Mouse (Mus musculus) forebrain, embryonic 15.5 days (tissue): Measurements from ENCODE around the gene Lrig1. TPM values are rescaled to one million over a fixed set of nuclear protein-coding genes. Genes with fewer than 3 reads are reported as not detected.
A peak's percentile ranks its signal among the peaks of the same experiment; 100 is the strongest.

Experiments used
- ATAC-seq: fragments of 200-750 bp; cut with Nextera tagmentation; replicated peaks from 2 replicates; pipeline ENCODE4 v1.8.0; 2017; ENCODE audit warnings: mild to moderate bottlenecking, moderate TSS enrichment, moderate library complexity
- H3K27ac ChIP-seq: fragments of 300-500 bp; sonication (generic); replicated peaks from 2 replicates; pipeline ENCODE4 v1.5.1; 2015; ENCODE audit warnings: mild to moderate bottlenecking, inconsistent platforms
- H3K27me3 ChIP-seq: fragments of 300-500 bp; sonication (generic); 2 replicates; pipeline ENCODE4 v1.6.1; 2015; ENCODE audit warnings: inconsistent platforms
- H3K36me3 ChIP-seq: fragments of 300-500 bp; sonication (generic); 2 replicates; pipeline ENCODE4 v1.6.1; 2015; ENCODE audit warnings: mild to moderate bottlenecking, inconsistent platforms
- H3K4me1 ChIP-seq: fragments of 300-500 bp; sonication (generic); 2 replicates; pipeline ENCODE4 v1.6.1; 2015; ENCODE audit warnings: inconsistent platforms
- H3K4me2 ChIP-seq: fragments of 300-500 bp; sonication (generic); replicated peaks from 2 replicates; pipeline ENCODE4 v1.6.1; 2015; ENCODE audit warnings: mild to moderate bottlenecking, inconsistent platforms
- H3K4me3 ChIP-seq: fragments of 300-500 bp; sonication (generic); 2 replicates; pipeline ENCODE4 v1.5.1; 2015; ENCODE audit warnings: mild to moderate bottlenecking, inconsistent platforms
- H3K9ac ChIP-seq: fragments of 300-500 bp; sonication (generic); replicated peaks from 2 replicates; pipeline ENCODE4 v1.6.1; 2015; ENCODE audit warnings: mild to moderate bottlenecking, inconsistent platforms
- H3K9me3 ChIP-seq: fragments of 300-500 bp; sonication (generic); 2 replicates; pipeline ENCODE4 v1.6.1; 2016; ENCODE audit warnings: inconsistent platforms
- WGBS: fragments of 180-500 bp; shearing (Covaris S2); methylation state at CpG from one replicate; pipeline ENCODE4 v1.1.7; 2015; ENCODE audit warnings: mixed read lengths; 5-methylcytosine and 5-hydroxymethylcytosine counted together
- polyA plus RNA-seq: library from polyadenylated mRNA; unstranded; fragments of >200 nt; fragmentation: Nextera tagmentation; extraction: Ambion mirVana; gene quantifications from 2 replicates; pipeline ENCODE4 v1.2.1, GENCODE M21; 2015

The Lrig1 gene
- polyA plus RNA-seq, 1 experiment from 2014 or later = 9.8 TPM

DNA sequence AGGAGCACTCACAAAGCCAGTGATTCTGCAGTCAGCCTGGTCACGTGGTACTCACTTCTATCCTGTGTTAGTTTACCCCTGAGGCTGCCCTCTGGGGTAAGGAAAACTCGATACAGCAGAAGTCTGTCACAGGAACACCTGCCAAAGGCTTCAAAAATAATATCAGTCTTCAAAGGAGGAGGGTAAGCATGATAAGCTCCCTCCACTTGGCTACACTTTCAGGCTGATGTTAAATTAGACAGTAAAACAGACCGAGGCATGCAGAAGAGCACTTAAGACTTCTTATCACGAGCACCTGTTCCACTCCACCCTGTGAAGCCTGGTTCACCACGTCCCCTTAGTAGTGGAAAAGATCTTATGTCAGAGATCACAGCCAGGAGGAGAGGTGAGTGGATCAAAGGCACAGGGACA is 62.9 kb downstream of the Lrig1 start:
- H3K27me3 ChIP-seq = no peaks in the 10 kb centered on the region
- no peaks in the 10 kb centered on the region for H3K9me3 ChIP-seq
- H3K27ac ChIP-seq = no peak overlapping the region
- H3K4me3 ChIP-seq = no peak overlapping the region
- H3K36me3 ChIP-seq = no peaks in the 10 kb centered on the region
- H3K4me2 ChIP-seq = no peak overlapping the region
- ATAC-seq = no peak
- no peak overlapping the region for H3K9ac ChIP-seq
- 69% methylated on average over 5 of the region's 5 CpGs for WGBS
- H3K4me1 ChIP-seq = peaks cover 8% of the 10 kb centered on the region

DNA sequence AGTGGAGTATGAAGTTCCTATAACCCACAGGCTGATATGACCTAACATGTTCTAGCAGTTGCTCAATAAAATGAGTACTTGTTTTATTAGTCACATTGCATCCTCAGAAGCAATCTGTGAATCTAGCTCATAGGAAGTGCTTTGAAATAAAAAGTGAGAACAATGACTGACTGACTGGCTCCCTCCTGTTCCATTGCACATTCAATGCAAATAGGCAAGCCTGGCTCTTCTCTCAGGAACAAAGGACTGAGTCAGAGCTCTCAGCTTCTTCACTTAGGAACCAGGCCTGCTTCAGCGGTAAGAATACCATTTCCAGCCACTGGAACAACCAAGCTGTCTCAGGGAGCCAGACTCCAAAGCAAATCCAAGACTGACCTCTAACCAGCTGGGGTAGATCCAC is 64.6 kb downstream of the Lrig1 start:
- Histone ChIP-seq H3K9ac (no peak overlapping the region), H3K9me3 (no peaks in the 10 kb centered on the region), H3K27ac (no peak overlapping the region), H3K36me3 (no peaks in the 10 kb centered on the region), H3K4me1 (peaks cover 22% of the 10 kb centered on the region), H3K4me2 (no peak overlapping the region), H3K27me3 (no peaks in the 10 kb centered on the region), H3K4me3 (no peak overlapping the region)
- ATAC-seq = no peak
- 16% methylated on average over 1 of the region's 1 CpGs for WGBS

GRCm38 (mm10) chr6:94634710-94635109 is 65.2 kb downstream of the Lrig1 start:
- peaks cover 17% of the 10 kb centered on the region for H3K4me1 ChIP-seq

DNA sequence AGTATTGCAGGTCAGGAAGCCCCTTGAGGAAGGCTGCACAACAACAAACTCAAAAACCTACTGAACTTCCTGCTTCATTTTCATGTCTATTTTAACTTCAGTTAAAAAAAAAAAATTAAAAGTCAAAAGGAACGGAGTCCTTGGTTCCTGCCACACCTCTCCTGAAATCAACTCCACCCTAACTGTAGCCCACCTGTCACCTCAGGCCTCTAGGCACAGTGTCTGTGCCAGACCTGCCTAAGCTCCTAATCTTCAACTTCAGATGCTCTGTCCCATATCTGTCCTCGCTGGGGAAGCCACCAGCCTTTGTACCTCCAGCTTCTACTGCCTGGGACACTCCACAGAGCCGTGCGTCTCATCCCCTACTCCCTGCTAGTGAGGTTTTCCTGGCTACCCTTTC is 65.7 kb downstream of the Lrig1 start:
- H3K27me3 ChIP-seq = no peaks in the 10 kb centered on the region
- WGBS = 92% methylated on average over 4 of the region's 4 CpGs
- H3K4me3 ChIP-seq = no peak overlapping the region
- H3K9me3 ChIP-seq = no peaks in the 10 kb centered on the region
- H3K4me1 ChIP-seq = peaks cover 17% of the 10 kb centered on the region
- no peak for ATAC-seq
- no peaks in the 10 kb centered on the region for H3K36me3 ChIP-seq
- H3K27ac ChIP-seq = no peak overlapping the region
- no peak overlapping the region for H3K4me2 ChIP-seq
- no peak overlapping the region for H3K9ac ChIP-seq

More at GRCm38 (mm10) chr6:94634710-94635109, 65.2 kb downstream of the Lrig1 start:
- Histone ChIP-seq H3K4me2 (no peak overlapping the region), H3K9ac (no peak overlapping the region), H3K36me3 (no peaks in the 10 kb centered on the region), H3K4me3 (no peak overlapping the region), H3K9me3 (no peaks in the 10 kb centered on the region), H3K27ac (no peak overlapping the region), H3K27me3 (no peaks in the 10 kb centered on the region)
- no peak for ATAC-seq
- 61% methylated on average over 9 of the region's 9 CpGs for WGBS

- H3K27ac ChIP-seq = peak overlapping the region; percentile 59
- H3K4me3 ChIP-seq = no peak overlapping the region
- WGBS = 41% methylated on average over 6 of the region's 6 CpGs
- no peaks in the 10 kb centered on the region for H3K27me3 ChIP-seq
- H3K4me2 ChIP-seq = no peak overlapping the region
- ATAC-seq = peak; percentile 30
- H3K9me3 ChIP-seq = no peaks in the 10 kb centered on the region
- H3K4me1 ChIP-seq = peaks cover 32% of the 10 kb centered on the region
- no peak overlapping the region for H3K9ac ChIP-seq
- no peaks in the 10 kb centered on the region for H3K36me3 ChIP-seq
Observed at GRCm38 (mm10) chr6:94631779-94632082, 68.2 kb downstream of the Lrig1 start.

DNA sequence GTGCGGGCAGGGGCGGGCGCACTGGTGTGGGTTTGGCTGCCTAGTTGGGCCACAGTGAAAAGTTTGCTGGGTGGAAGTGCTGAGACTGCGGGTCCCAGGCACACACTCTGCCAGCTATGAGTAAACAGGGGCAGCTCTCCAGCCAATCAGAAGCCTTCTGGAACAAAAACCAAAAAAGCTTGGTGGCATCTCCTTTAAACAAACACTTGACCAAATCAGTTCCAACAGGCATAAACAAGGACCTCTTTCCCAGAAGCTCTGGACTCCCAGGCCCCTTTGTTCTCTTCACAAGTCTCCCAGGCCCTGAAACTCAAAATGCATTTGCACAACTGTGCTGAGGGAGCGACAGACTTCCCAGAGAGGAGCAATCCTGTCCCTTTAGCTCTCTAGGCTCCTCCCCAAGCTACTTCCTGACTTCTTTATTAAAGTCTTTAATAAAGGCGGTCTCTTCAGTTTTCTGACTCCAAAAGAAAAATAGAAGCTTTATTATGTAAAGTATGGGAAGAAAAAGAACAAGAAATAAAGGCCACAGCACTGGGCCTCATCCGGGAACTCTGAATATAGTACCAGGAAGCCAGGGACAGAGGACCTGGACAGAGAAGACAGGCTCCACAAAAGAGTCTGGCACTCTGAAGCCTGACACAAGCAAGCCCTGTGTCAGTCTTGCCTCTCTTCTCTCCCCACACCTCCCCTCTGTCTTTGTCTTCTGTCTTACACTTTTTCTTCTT is 68.7 kb downstream of the Lrig1 start:
- no peak overlapping the region for H3K4me3 ChIP-seq
- no peaks in the 10 kb centered on the region for H3K36me3 ChIP-seq
- H3K27ac ChIP-seq = peak overlapping the region; percentile 59
- H3K4me2 ChIP-seq = no peak overlapping the region
- H3K27me3 ChIP-seq = no peaks in the 10 kb centered on the region
- H3K9ac ChIP-seq = no peak overlapping the region
- H3K9me3 ChIP-seq = no peaks in the 10 kb centered on the region
- peak; percentile 70 for ATAC-seq
- peaks cover 38% of the 10 kb centered on the region for H3K4me1 ChIP-seq
- 22% methylated on average over 7 of the region's 7 CpGs for WGBS

DNA sequence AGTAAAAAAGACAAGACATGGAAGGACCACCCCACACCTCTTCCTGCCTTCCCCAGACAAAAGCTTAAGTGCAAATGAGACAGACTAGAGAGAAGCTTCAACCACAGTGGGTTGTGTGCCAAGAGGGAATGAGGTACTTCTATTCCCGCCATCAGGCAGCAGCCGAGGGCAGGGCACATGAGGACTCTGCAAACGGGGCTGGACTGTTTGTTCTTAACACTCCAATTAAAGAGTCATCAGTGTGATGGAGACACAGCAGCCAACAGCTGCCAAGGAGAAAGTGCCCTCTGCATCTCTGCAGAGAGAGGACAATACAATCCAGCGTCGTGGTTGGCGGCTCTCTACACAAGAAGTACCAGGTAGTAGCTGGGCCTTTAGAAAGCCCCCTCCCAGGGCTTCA is 71.2 kb downstream of the Lrig1 start:
- no peaks in the 10 kb centered on the region for H3K27me3 ChIP-seq
- H3K4me2 ChIP-seq = no peak overlapping the region
- ATAC-seq = no peak
- H3K9me3 ChIP-seq = no peaks in the 10 kb centered on the region
- H3K27ac ChIP-seq = no peak overlapping the region
- H3K4me1 ChIP-seq = peaks cover 38% of the 10 kb centered on the region
- H3K4me3 ChIP-seq = no peak overlapping the region
- no peak overlapping the region for H3K9ac ChIP-seq
- 43% methylated on average over 6 of the region's 6 CpGs for WGBS
- no peaks in the 10 kb centered on the region for H3K36me3 ChIP-seq

GRCm38 (mm10) chr6:94627714-94628595 is 72.0 kb downstream of the Lrig1 start:
- no peaks in the 10 kb centered on the region for H3K36me3 ChIP-seq
- H3K9ac ChIP-seq = no peak overlapping the region
- no peaks in the 10 kb centered on the region for H3K27me3 ChIP-seq
- H3K27ac ChIP-seq = 0 out of 2 replicates have a peak overlapping the region, but pooled peaks have one; percentile 23
- 43% methylated on average over 15 of the region's 15 CpGs for WGBS
- ATAC-seq = no peak
- H3K4me2 ChIP-seq = no peak overlapping the region
- no peaks in the 10 kb centered on the region for H3K9me3 ChIP-seq
- H3K4me3 ChIP-seq = no peak overlapping the region
- peaks cover 38% of the 10 kb centered on the region for H3K4me1 ChIP-seq

GRCm38 (mm10) chr6:94626807-94627206 is 73.2 kb downstream of the Lrig1 start:
- 51% methylated on average over 2 of the region's 2 CpGs for WGBS
- Histone ChIP-seq H3K4me1 (peaks cover 36% of the 10 kb centered on the region), H3K9me3 (no peaks in the 10 kb centered on the region), H3K27me3 (no peaks in the 10 kb centered on the region), H3K36me3 (0 out of 2 replicates have a peak, but pooled peaks cover 4% of the 10 kb centered on the region), H3K4me2 (no peak overlapping the region), H3K27ac (no peak overlapping the region), H3K4me3 (no peak overlapping the region), H3K9ac (no peak overlapping the region)
- no peak for ATAC-seq

- Histone ChIP-seq H3K9ac (no peak overlapping the region), H3K36me3 (0 out of 2 replicates have a peak, but pooled peaks cover 4% of the 10 kb centered on the region), H3K9me3 (no peaks in the 10 kb centered on the region), H3K27me3 (no peaks in the 10 kb centered on the region), H3K4me3 (no peak overlapping the region), H3K27ac (no peak overlapping the region), H3K4me2 (no peak overlapping the region), H3K4me1 (peaks cover 27% of the 10 kb centered on the region)
- WGBS = 84% methylated on average over 5 of the region's 5 CpGs
- ATAC-seq = no peak
Observed at GRCm38 (mm10) chr6:94625896-94626295, 74.1 kb downstream of the Lrig1 start.

GRCm38 (mm10) chr6:94624543-94624942 is 75.4 kb downstream of the Lrig1 start:
- Histone ChIP-seq H3K4me1 (peaks cover 21% of the 10 kb centered on the region), H3K36me3 (0 out of 2 replicates have a peak, but pooled peaks cover 4% of the 10 kb centered on the region), H3K4me2 (no peak overlapping the region), H3K9me3 (no peaks in the 10 kb centered on the region), H3K4me3 (no peak overlapping the region), H3K27ac (no peak overlapping the region), H3K27me3 (no peaks in the 10 kb centered on the region), H3K9ac (no peak overlapping the region)
- 88% methylated on average over 5 of the region's 5 CpGs for WGBS
- no peak for ATAC-seq

- no peaks in the 10 kb centered on the region for H3K9me3 ChIP-seq
- no peak overlapping the region for H3K4me2 ChIP-seq
- no peaks in the 10 kb centered on the region for H3K27me3 ChIP-seq
- 0 out of 2 replicates have a peak, but pooled peaks cover 4% of the 10 kb centered on the region for H3K36me3 ChIP-seq
- no peak overlapping the region for H3K9ac ChIP-seq
- 75% methylated on average over 4 of the region's 4 CpGs for WGBS
- peak; percentile 55 for ATAC-seq
- peaks cover 11% of the 10 kb centered on the region for H3K4me1 ChIP-seq
- H3K4me3 ChIP-seq = no peak overlapping the region
- H3K27ac ChIP-seq = no peak overlapping the region
Observed at GRCm38 (mm10) chr6:94622983-94623382, 77.0 kb downstream of the Lrig1 start.
